Mouse (Mus musculus): ENCODE data around the gene Kars.

DNA sequence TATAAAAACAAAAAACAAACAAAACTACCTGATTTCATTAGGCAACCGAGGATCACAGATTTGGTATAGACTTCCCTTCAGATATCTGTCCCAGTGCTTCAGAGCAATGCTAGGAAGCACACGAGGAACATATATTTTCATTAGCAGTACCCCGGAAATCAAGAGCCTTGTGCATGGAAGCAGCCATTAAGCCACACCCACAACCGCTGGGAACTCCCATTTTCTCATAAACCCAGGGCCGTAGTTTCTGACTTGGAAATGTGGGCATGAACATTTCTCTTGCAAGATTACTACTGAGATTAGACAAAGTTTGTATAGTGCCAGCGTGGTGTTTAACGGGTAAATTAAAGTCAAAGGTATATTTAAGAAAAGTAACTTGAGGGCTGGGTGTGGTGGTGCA, 1.6 kb downstream of the Kars start:
- TF ChIP-seq USF1 (IDR thresholded peaks at IDR 0.05; ENCODE audit: low read depth) (no peak), CTCF (IDR thresholded peaks at IDR 0.05; ENCODE audit: control insufficient read depth, insufficient read depth, insufficient read length) (no peak), MAX (IDR thresholded peaks at IDR 0.05) (no peak), CEBPB (IDR thresholded peaks at IDR 0.05; ENCODE audit: low read depth) (no peak)
